Mouse (Mus musculus) hindbrain, embryonic 15.5 days (tissue): ENCODE data around the gene Ncor1. TPM values are rescaled to one million over a fixed set of nuclear protein-coding genes. Genes with fewer than 3 reads are reported as not detected.

Experiments
- ATAC-seq: fragments of 200-750 bp; cut with Nextera tagmentation; 2 replicates; pipeline ENCODE4 v1.8.0; 2017; ENCODE audit warnings: low read depth, moderate number of reproducible peaks, moderate TSS enrichment; ENCODE audit not compliant: low FRiP score
- H3K27ac ChIP-seq: fragments of 300-500 bp; sonication (generic); replicated peaks from 2 replicates; pipeline ENCODE4 v1.5.1; 2015; ENCODE audit warnings: mild to moderate bottlenecking, inconsistent platforms
- H3K27me3 ChIP-seq: fragments of 300-500 bp; sonication (generic); 2 replicates; pipeline ENCODE4 v1.6.1; 2015; ENCODE audit warnings: control low read depth, inconsistent platforms
- H3K36me3 ChIP-seq: fragments of 300-500 bp; sonication (generic); 2 replicates; pipeline ENCODE4 v1.6.1; 2015; ENCODE audit warnings: control low read depth, inconsistent platforms
- H3K4me1 ChIP-seq: fragments of 300-500 bp; sonication (generic); replicated peaks from 2 replicates; pipeline ENCODE4 v1.6.1; 2015; ENCODE audit warnings: control low read depth, inconsistent platforms
- H3K4me2 ChIP-seq: fragments of 300-500 bp; sonication (generic); 2 replicates; pipeline ENCODE4 v1.6.1; 2015; ENCODE audit warnings: moderate library complexity, mild to moderate bottlenecking, inconsistent platforms
- H3K4me3 ChIP-seq: fragments of 300-500 bp; sonication (generic); 2 replicates; pipeline ENCODE4 v1.5.1; 2015; ENCODE audit warnings: mild to moderate bottlenecking, inconsistent platforms
- H3K9ac ChIP-seq: fragments of 300-500 bp; sonication (generic); 2 replicates; pipeline ENCODE4 v1.6.1; 2015; ENCODE audit warnings: inconsistent platforms
- H3K9me3 ChIP-seq: fragments of 300-500 bp; sonication (generic); 2 replicates; pipeline ENCODE4 v1.6.1; 2016; ENCODE audit warnings: control low read depth, inconsistent platforms
- WGBS: fragments of 180-500 bp; shearing (Covaris S2); methylation state at CpG from one replicate; pipeline ENCODE4 v1.1.7; 2015; 5-methylcytosine and 5-hydroxymethylcytosine counted together
- polyA plus RNA-seq: library from polyadenylated mRNA; unstranded; fragments of >200 nt; fragmentation: Nextera tagmentation; extraction: Ambion mirVana; gene quantifications from 2 replicates; pipeline ENCODE4 v1.2.1, GENCODE M21; 2015

The Ncor1 gene
- polyA plus RNA-seq, 1 experiment from 2014 or later: 177 TPM

- peak; percentile 94 for ATAC-seq
- Histone ChIP-seq H3K4me2 (peak overlapping the region; percentile 83), H3K36me3 (no peaks in the 10 kb centered on the region), H3K9ac (peak overlapping the region; percentile 93), H3K27ac (peak overlapping the region; percentile 95), H3K27me3 (no peaks in the 10 kb centered on the region), H3K4me3 (peak overlapping the region; percentile 57), H3K4me1 (peaks cover 24% of the 10 kb centered on the region), H3K9me3 (no peaks in the 10 kb centered on the region)
- WGBS: 0% methylated on average over 64 of the region's 73 CpGs
Measured at GRCm38 (mm10) chr11:62457241-62457890, 975 bp downstream of the Ncor1 start.

GRCm38 (mm10) chr11:62456483-62457172 is 1.7 kb downstream of the Ncor1 start:
- H3K4me1 ChIP-seq: peaks cover 24% of the 10 kb centered on the region
- H3K9me3 ChIP-seq: no peaks in the 10 kb centered on the region
- under 1% methylated on average over 40 of the region's 42 CpGs for WGBS
- peak overlapping the region; percentile 95 for H3K27ac ChIP-seq
- no peaks in the 10 kb centered on the region for H3K27me3 ChIP-seq
- peak overlapping the region; percentile 93 for H3K9ac ChIP-seq
- H3K36me3 ChIP-seq: no peaks in the 10 kb centered on the region
- H3K4me2 ChIP-seq: peak overlapping the region; percentile 83
- H3K4me3 ChIP-seq: peak overlapping the region; percentile 57
- ATAC-seq: peak; percentile 81

GRCm38 (mm10) chr11:62456021-62456482 is 2.3 kb downstream of the Ncor1 start:
- Histone ChIP-seq H3K27ac (peak overlapping the region; percentile 95), H3K27me3 (no peaks in the 10 kb centered on the region), H3K36me3 (no peaks in the 10 kb centered on the region), H3K9ac (peak overlapping the region; percentile 93), H3K4me3 (peak overlapping the region; percentile 57), H3K4me2 (peak overlapping the region; percentile 83), H3K9me3 (no peaks in the 10 kb centered on the region), H3K4me1 (peaks cover 24% of the 10 kb centered on the region)
- 5% methylated on average over 3 of the region's 3 CpGs for WGBS
- ATAC-seq: no peak

GRCm38 (mm10) chr11:62455193-62455592 is 3.1 kb downstream of the Ncor1 start:
- Histone ChIP-seq H3K27me3 (no peaks in the 10 kb centered on the region), H3K36me3 (no peaks in the 10 kb centered on the region), H3K9me3 (no peaks in the 10 kb centered on the region), H3K4me1 (peaks cover 24% of the 10 kb centered on the region), H3K27ac (no peak overlapping the region), H3K4me2 (peak overlapping the region; percentile 83), H3K4me3 (peak overlapping the region; percentile 57), H3K9ac (0 out of 2 replicates have a peak overlapping the region, but pooled peaks have one; percentile 35)
- 74% methylated on average over 1 of the region's 1 CpGs for WGBS
- ATAC-seq: no peak

GRCm38 (mm10) chr11:62448971-62449370 is 9.4 kb downstream of the Ncor1 start:
- no peaks in the 10 kb centered on the region for H3K36me3 ChIP-seq
- H3K9ac ChIP-seq: no peak overlapping the region
- no peaks in the 10 kb centered on the region for H3K4me1 ChIP-seq
- H3K27ac ChIP-seq: no peak overlapping the region
- H3K4me3 ChIP-seq: no peak overlapping the region
- H3K9me3 ChIP-seq: no peaks in the 10 kb centered on the region
- H3K4me2 ChIP-seq: no peak overlapping the region
- 91% methylated on average over 6 of the region's 6 CpGs for whole genome bisulfite sequencing
- no peaks in the 10 kb centered on the region for H3K27me3 ChIP-seq
- no peak for ATAC-seq

- no peak for ATAC-seq
- no peaks in the 10 kb centered on the region for H3K9me3 ChIP-seq
- H3K4me2 ChIP-seq: no peak overlapping the region
- no peaks in the 10 kb centered on the region for H3K27me3 ChIP-seq
- H3K36me3 ChIP-seq: no peaks in the 10 kb centered on the region
- no peak overlapping the region for H3K4me3 ChIP-seq
- H3K4me1 ChIP-seq: no peaks in the 10 kb centered on the region
- H3K27ac ChIP-seq: no peak overlapping the region
- H3K9ac ChIP-seq: no peak overlapping the region
- 97% methylated on average over 3 of the region's 3 CpGs for WGBS
Measured at GRCm38 (mm10) chr11:62445799-62446198, 12.5 kb downstream of the Ncor1 start.

GRCm38 (mm10) chr11:62440670-62441315 is 17.5 kb downstream of the Ncor1 start:
- H3K9me3 ChIP-seq: no peaks in the 10 kb centered on the region
- no peaks in the 10 kb centered on the region for H3K4me1 ChIP-seq
- 94% methylated on average over 9 of the region's 9 CpGs for WGBS
- no peak overlapping the region for H3K27ac ChIP-seq
- no peak overlapping the region for H3K4me2 ChIP-seq
- H3K9ac ChIP-seq: no peak overlapping the region
- H3K27me3 ChIP-seq: no peaks in the 10 kb centered on the region
- peaks cover 7% of the 10 kb centered on the region for H3K36me3 ChIP-seq
- H3K4me3 ChIP-seq: no peak overlapping the region
- no peak for ATAC-seq

- H3K4me1 ChIP-seq: no peaks in the 10 kb centered on the region
- H3K9ac ChIP-seq: no peak overlapping the region
- H3K36me3 ChIP-seq: peaks cover 15% of the 10 kb centered on the region
- H3K27me3 ChIP-seq: no peaks in the 10 kb centered on the region
- no peaks in the 10 kb centered on the region for H3K9me3 ChIP-seq
- H3K4me3 ChIP-seq: no peak overlapping the region
- no peak for ATAC-seq
- no peak overlapping the region for H3K27ac ChIP-seq
- 97% methylated on average over 2 of the region's 2 CpGs for WGBS
- H3K4me2 ChIP-seq: no peak overlapping the region
Measured at GRCm38 (mm10) chr11:62432211-62432610, 26.1 kb downstream of the Ncor1 start.

GRCm38 (mm10) chr11:62427105-62427504 is 31.2 kb downstream of the Ncor1 start:
- H3K27me3 ChIP-seq: no peaks in the 10 kb centered on the region
- H3K4me2 ChIP-seq: no peak overlapping the region
- no peaks in the 10 kb centered on the region for H3K9me3 ChIP-seq
- peaks cover 18% of the 10 kb centered on the region for H3K36me3 ChIP-seq
- no peak overlapping the region for H3K4me3 ChIP-seq
- no peak overlapping the region for H3K9ac ChIP-seq
- WGBS: 81% methylated on average over 2 of the region's 3 CpGs
- H3K27ac ChIP-seq: no peak overlapping the region
- no peaks in the 10 kb centered on the region for H3K4me1 ChIP-seq
- ATAC-seq: no peak

GRCm38 (mm10) chr11:62426266-62426665 is 32.1 kb downstream of the Ncor1 start:
- 93% methylated on average over 5 of the region's 5 CpGs for WGBS
- H3K4me1 ChIP-seq: no peaks in the 10 kb centered on the region
- H3K9me3 ChIP-seq: no peaks in the 10 kb centered on the region
- H3K27me3 ChIP-seq: no peaks in the 10 kb centered on the region
- H3K4me3 ChIP-seq: no peak overlapping the region
- ATAC-seq: no peak
- H3K27ac ChIP-seq: no peak overlapping the region
- no peak overlapping the region for H3K4me2 ChIP-seq
- H3K9ac ChIP-seq: no peak overlapping the region
- peaks cover 22% of the 10 kb centered on the region for H3K36me3 ChIP-seq

GRCm38 (mm10) chr11:62424525-62424924 is 33.8 kb downstream of the Ncor1 start:
- 63% methylated on average over 2 of the region's 2 CpGs for WGBS
- Histone ChIP-seq H3K4me1 (no peaks in the 10 kb centered on the region), H3K27ac (no peak overlapping the region), H3K27me3 (no peaks in the 10 kb centered on the region), H3K36me3 (peaks cover 24% of the 10 kb centered on the region), H3K9me3 (no peaks in the 10 kb centered on the region), H3K4me2 (no peak overlapping the region), H3K9ac (no peak overlapping the region), H3K4me3 (no peak overlapping the region)
- ATAC-seq: no peak

- H3K4me3 ChIP-seq: no peak overlapping the region
- no peak overlapping the region for H3K9ac ChIP-seq
- 93% methylated on average over 4 of the region's 4 CpGs for WGBS
- no peaks in the 10 kb centered on the region for H3K27me3 ChIP-seq
- H3K27ac ChIP-seq: no peak overlapping the region
- ATAC-seq: no peak
- peaks cover 29% of the 10 kb centered on the region for H3K36me3 ChIP-seq
- no peaks in the 10 kb centered on the region; the same call in 1 of the 2 replicates for H3K9me3 ChIP-seq
- no peak overlapping the region for H3K4me2 ChIP-seq
- no peaks in the 10 kb centered on the region for H3K4me1 ChIP-seq
Measured at GRCm38 (mm10) chr11:62415026-62415425, 43.3 kb downstream of the Ncor1 start.
